In the genomic region with DNA sequence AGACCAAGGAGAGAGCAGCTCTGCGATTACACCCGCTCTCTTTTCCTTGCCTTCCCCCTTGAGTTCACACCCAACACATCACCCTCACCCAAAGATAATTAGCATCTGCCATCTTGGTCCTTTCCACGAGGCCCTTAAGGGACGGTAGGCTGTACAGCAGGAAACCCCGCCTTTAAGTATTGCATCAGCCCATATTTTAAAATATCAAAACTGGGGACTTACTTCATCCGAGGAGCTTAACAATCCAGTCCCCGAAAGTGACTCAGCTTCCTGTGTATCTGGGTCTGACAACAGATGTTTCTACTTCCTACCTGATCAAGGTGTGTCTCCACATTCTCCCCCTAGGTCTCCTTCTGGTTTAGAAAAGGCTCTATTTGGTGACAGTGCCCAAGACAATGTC, we compare ENCODE assay signal across 28 mouse cellular contexts. TPM values are rescaled to one million over a fixed set of nuclear protein-coding genes. Genes with fewer than 3 reads are reported as not detected.
"Had no signal": no experiment of that assay in that cellular context is flagged by ENCODE, and none has a peak within 500 bp of the region (broad histone marks: within the 10 kb centered on the region; RNA-seq: fewer than 3 reads in every experiment).

No protein-coding gene starts in this region.

- H3K27ac ChIP-seq: kidney, postnatal 0 days; layer of hippocampus, adult 2 months; limb, embryonic 12.5 days; liver, embryonic 14.5 days; midbrain, embryonic 10.5 days; midbrain, embryonic 13.5 days; neural tube, embryonic 13.5 days had no signal

- H3K36me3 ChIP-seq: limb, embryonic 12.5 days; limb, embryonic 15.5 days; midbrain, embryonic 10.5 days; midbrain, embryonic 13.5 days; neural tube, embryonic 13.5 days had no signal

- DNase-seq: kidney, adult 2 months; kidney, postnatal 25 days; layer of hippocampus, postnatal 36 days; left cerebral cortex, postnatal 4 days; liver, postnatal 0 days; lung, embryonic 14.5 days; lung, postnatal 10 days; lung, postnatal 4 days; thymus, adult 18-20 months; thymus, postnatal 36 days had no signal

- ATAC-seq: intestine, postnatal 0 days; liver, postnatal 0 days; midbrain, embryonic 13.5 days; midbrain, embryonic 16.5 days had no signal

- H3K4me2 ChIP-seq: limb, embryonic 12.5 days; limb, embryonic 15.5 days; liver, embryonic 11.5 days; lung, embryonic 14.5 days; midbrain, embryonic 13.5 days; neural tube, embryonic 13.5 days had no signal

- H3K27me3 ChIP-seq: limb, embryonic 12.5 days; limb, embryonic 15.5 days; midbrain, embryonic 13.5 days; neural tube, embryonic 13.5 days had no signal

- H3K4me1 ChIP-seq: midbrain, embryonic 10.5 days; midbrain, embryonic 13.5 days had no signal

- H3K4me3 ChIP-seq: layer of hippocampus, adult 2 months; limb, embryonic 12.5 days; limb, embryonic 15.5 days; megakaryocyte, embryonic 14.5 days; midbrain, embryonic 10.5 days; midbrain, embryonic 13.5 days; myocyte; neural tube, embryonic 13.5 days had no signal

- H3K9me3 ChIP-seq: limb, embryonic 12.5 days; limb, embryonic 15.5 days; megakaryocyte, embryonic 14.5 days; midbrain, embryonic 10.5 days; midbrain, embryonic 13.5 days; neural tube, embryonic 13.5 days had no signal

- H3K9ac ChIP-seq: limb, embryonic 12.5 days; limb, embryonic 15.5 days; liver, embryonic 14.5 days; liver, postnatal 0 days; lung, embryonic 14.5 days; midbrain, embryonic 13.5 days; neural tube, embryonic 13.5 days had no signal

RNA-seq across cellular contexts. Expression of a gene that starts 12.3 kb away (rescaled TPM):
- total RNA-seq: monocyte, adult 5-6 weeks; neutrophil, adult 5-6 weeks had no signal
- polyA plus RNA-seq: large intestine, adult 2 months; liver, postnatal 0 days; small intestine, adult 2 months; spleen, adult 2 months had no signal
